Mouse (Mus musculus) ES-E14 (cell line): ENCODE results near the gene Znrf4.

Source experiments
- CHD2 ChIP-seq: IDR thresholded peaks from 2 replicates; pipeline ENCODE4 v1.6.1; 2014; ENCODE audit warnings: mild to moderate bottlenecking, low read depth, low read length, inconsistent platforms
- HCFC1 ChIP-seq: IDR thresholded peaks from 2 replicates; pipeline ENCODE4 v1.6.1; 2012; ENCODE audit warnings: low read length, inconsistent platforms, borderline replicate concordance; ENCODE audit not compliant: insufficient read depth
- ZC3H11A ChIP-seq: IDR thresholded peaks from 2 replicates; pipeline ENCODE4 v1.6.1; 2012; ENCODE audit warnings: low read depth, mild to moderate bottlenecking, inconsistent platforms, low read length, borderline replicate concordance
- ZNF384 ChIP-seq: IDR thresholded peaks from 2 replicates; pipeline ENCODE4 v1.6.1; 2012; ENCODE audit warnings: low read depth, low read length, inconsistent platforms

GRCm38 (mm10) chr17:56488028-56488427, 24.2 kb downstream of the Znrf4 start:
- TF ChIP-seq CHD2 (no peak), ZNF384 (no peak), ZC3H11A (no peak), HCFC1 (no peak)
